Mouse (Mus musculus) midbrain, embryonic 15.5 days (tissue): Measurements from ENCODE around the gene Gm21962. TPM values are rescaled to one million over a fixed set of nuclear protein-coding genes. Genes with fewer than 3 reads are reported as not detected.
"Not testable (repeated sequence)": the region's sequence is repeated elsewhere in the genome, so short reads cannot be mapped to it uniquely, and the experiment has no call there.

Source experiments
- ATAC-seq: fragments of 200-750 bp; cut with Nextera tagmentation; replicated peaks from 2 replicates; pipeline ENCODE4 v1.8.0; 2017; ENCODE audit warnings: moderate TSS enrichment
- H3K27ac ChIP-seq: fragments of 300-500 bp; sonication (generic); 2 replicates; pipeline ENCODE4 v1.5.1; 2015; ENCODE audit warnings: mild to moderate bottlenecking, inconsistent platforms
- H3K27me3 ChIP-seq: fragments of 300-500 bp; sonication (generic); replicated peaks from 2 replicates; pipeline ENCODE4 v1.6.1; 2015; ENCODE audit warnings: inconsistent platforms
- H3K36me3 ChIP-seq: fragments of 300-500 bp; sonication (generic); replicated peaks from 2 replicates; pipeline ENCODE4 v1.6.1; 2015; ENCODE audit warnings: inconsistent platforms
- H3K4me1 ChIP-seq: fragments of 300-500 bp; sonication (generic); 2 replicates; pipeline ENCODE4 v1.6.1; 2015; ENCODE audit warnings: inconsistent platforms
- H3K4me2 ChIP-seq: fragments of 300-500 bp; sonication (generic); 2 replicates; pipeline ENCODE4 v1.6.1; 2015; ENCODE audit warnings: inconsistent platforms, mild to moderate bottlenecking, moderate library complexity
- H3K4me3 ChIP-seq: fragments of 300-500 bp; sonication (generic); 2 replicates; pipeline ENCODE4 v1.5.1; 2015; ENCODE audit warnings: mild to moderate bottlenecking, inconsistent platforms
- H3K9ac ChIP-seq: fragments of 300-500 bp; sonication (generic); 2 replicates; pipeline ENCODE4 v1.6.1; 2015; ENCODE audit warnings: mild to moderate bottlenecking, inconsistent platforms
- H3K9me3 ChIP-seq: fragments of 300-500 bp; sonication (generic); 2 replicates; pipeline ENCODE4 v1.6.1; 2016; ENCODE audit warnings: inconsistent platforms
- WGBS: fragments of 180-500 bp; shearing (Covaris S2); methylation state at CpG from one replicate; pipeline ENCODE4 v1.1.7; 2015; ENCODE audit warnings: mixed read lengths; 5-methylcytosine and 5-hydroxymethylcytosine counted together
- polyA plus RNA-seq: library from polyadenylated mRNA; unstranded; fragments of >200 nt; fragmentation: Nextera tagmentation; extraction: Ambion mirVana; gene quantifications from 2 replicates; pipeline ENCODE4 v1.2.1, GENCODE M21; 2015

Gene Gm21962
- not detected in 2 replicates for polyA plus RNA-seq

DNA sequence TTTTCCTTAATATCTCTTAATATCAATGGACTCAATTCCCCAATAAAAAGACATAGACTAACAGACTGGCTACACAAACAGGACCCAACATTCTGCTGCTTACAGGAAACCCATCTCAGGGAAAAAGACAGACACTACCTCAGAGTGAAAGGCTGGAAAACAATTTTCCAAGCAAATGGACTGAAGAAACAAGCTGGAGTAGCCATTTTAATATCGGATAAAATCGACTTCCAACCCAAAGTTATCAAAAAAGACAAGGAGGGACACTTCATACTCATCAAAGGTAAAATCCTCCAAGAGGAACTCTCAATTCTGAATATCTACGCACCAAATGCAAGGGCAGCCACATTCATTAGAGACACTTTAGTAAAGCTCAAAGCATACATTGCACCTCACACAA lies at the start of gene Gm21962:
Gene Gm21962, plus strand, starts transcription at position 301 of the 400 bp plus-strand sequence.
- not testable (repeated sequence) for H3K27ac ChIP-seq, ATAC-seq, H3K4me1 ChIP-seq, H3K4me2 ChIP-seq, H3K27me3 ChIP-seq, H3K4me3 ChIP-seq, H3K36me3 ChIP-seq, H3K9ac ChIP-seq, H3K9me3 ChIP-seq
- no CpG with 5 or more reads among the region's 3 CpGs for WGBS

DNA sequence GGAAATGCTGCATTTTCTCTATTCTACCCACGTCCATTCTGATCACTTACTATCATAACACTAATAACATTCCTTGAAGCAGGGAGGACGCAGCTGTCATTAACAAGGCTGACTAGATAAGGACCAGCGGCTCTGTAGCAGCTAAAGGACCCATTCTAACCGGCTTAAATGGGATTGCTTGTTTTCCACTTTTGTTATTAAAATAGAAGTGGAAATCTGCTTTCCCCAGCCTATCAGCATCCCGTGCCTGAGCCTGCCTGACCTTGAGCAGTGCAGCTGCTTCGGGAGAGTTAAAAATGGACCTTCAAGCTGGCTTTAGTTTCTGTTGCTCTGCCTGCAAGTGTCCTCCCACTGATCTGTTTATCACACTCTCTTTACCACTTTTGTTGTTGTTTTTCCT lies 49.2 kb upstream of the Gm21962 start:
- peaks cover 20% of the 10 kb centered on the region for H3K4me1 ChIP-seq
- H3K36me3 ChIP-seq: no peaks in the 10 kb centered on the region
- H3K9me3 ChIP-seq: no peaks in the 10 kb centered on the region; the same call in 1 of the 2 replicates
- no peak overlapping the region for H3K9ac ChIP-seq
- no peak overlapping the region for H3K4me3 ChIP-seq
- ATAC-seq: 0 out of 2 replicates have a peak, but pooled peaks have one; percentile 13
- peaks cover 16% of the 10 kb centered on the region for H3K27me3 ChIP-seq
- no peak overlapping the region for H3K27ac ChIP-seq
- WGBS: 12% methylated on average over 6 of the region's 6 CpGs
- H3K4me2 ChIP-seq: no peak overlapping the region

DNA sequence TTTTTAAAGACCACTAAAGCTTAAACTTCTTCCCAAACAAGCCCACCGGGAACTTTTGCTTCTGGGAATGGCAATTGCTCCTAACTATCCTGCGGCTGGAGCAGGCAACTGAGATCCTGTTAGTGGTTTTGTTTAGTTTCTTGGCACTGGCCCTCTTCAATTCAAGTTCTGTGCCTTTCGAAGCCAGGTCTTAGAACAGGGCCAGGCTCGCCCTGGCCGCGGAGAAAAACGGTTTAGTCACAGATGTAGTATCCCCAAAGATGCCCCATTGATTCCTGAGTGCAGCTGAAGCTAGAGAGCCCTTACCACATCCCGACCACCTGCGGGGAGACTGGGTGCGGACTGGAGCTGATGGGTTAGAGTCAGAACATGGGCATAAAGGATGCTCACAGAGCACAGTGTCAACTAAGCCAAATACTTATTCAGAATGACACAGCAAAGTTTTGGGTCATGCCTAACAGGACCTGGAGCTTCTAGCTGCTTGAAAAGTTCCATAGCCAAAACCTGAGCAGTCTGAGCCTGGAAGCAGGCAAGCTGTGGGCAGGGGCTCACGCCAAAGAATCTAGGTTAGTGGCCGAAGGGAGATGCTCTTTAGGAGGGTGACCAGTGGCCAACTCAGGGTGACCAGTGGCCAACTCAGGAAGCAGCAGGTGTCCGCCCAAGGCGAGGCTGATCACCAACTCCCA lies 48.3 kb upstream of the Gm21962 start:
- Histone ChIP-seq H3K4me3 (peak overlapping the region; percentile 46), H3K36me3 (no peaks in the 10 kb centered on the region), H3K27me3 (peaks cover 16% of the 10 kb centered on the region), H3K4me2 (peak overlapping the region; percentile 86), H3K27ac (peak overlapping the region; percentile 26; the same call in 1 of the 2 replicates), H3K9me3 (no peaks in the 10 kb centered on the region; the same call in 1 of the 2 replicates), H3K9ac (0 out of 2 replicates have a peak overlapping the region, but pooled peaks have one; percentile 36), H3K4me1 (peaks cover 20% of the 10 kb centered on the region)
- WGBS: 18% methylated on average over 14 of the region's 14 CpGs
- peak; percentile 32 for ATAC-seq

DNA sequence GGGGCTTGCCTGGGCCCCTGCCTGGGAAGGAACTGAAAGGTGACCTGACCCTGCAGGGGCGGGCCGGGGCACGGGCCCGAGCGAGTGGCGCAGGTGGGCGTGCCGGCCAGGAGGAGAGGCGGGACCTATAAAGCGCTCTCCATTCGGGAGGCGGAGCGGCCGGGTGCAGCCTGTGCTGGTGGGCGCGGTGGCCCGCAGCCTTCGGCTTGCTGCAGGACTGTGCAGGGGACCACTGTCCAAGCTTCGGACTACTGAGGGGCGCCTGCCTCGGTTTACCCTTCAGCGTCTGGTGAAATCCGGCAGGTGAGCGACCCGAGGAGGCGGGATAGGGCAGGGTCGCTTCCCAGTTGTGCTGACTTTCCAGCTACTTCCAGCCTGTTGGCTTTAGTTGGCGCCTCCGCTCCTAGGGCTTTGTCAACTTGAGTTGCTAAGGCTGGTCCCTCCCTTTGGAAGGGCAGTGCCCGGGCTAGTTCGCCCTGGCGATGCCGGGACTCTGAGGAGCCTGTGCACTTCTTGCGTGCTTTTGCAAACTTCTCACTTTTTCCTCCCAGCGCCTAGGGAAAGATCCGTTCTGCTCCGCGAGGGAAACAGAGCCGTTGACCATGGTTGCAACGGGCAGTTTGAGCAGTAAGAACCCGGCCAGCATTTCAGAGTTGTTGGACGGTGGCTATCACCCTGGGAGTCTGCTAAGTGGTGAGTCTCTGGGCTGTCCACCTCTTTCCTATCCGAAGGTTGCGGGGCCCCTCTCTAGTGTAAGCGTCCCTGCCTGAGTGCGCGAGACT lies 47.6 kb upstream of the Gm21962 start:
- peak overlapping the region; percentile 86 for H3K4me2 ChIP-seq
- no peaks in the 10 kb centered on the region for H3K36me3 ChIP-seq
- peaks cover 20% of the 10 kb centered on the region for H3K4me1 ChIP-seq
- no peaks in the 10 kb centered on the region; the same call in 1 of the 2 replicates for H3K9me3 ChIP-seq
- H3K27me3 ChIP-seq: peaks cover 16% of the 10 kb centered on the region
- ATAC-seq: peak; percentile 91
- H3K9ac ChIP-seq: peak overlapping the region; percentile 36; the same call in 1 of the 2 replicates
- peak overlapping the region; percentile 46 for H3K4me3 ChIP-seq
- WGBS: 1% methylated on average over 47 of the region's 47 CpGs
- peak overlapping the region; percentile 26; the same call in 1 of the 2 replicates for H3K27ac ChIP-seq

DNA sequence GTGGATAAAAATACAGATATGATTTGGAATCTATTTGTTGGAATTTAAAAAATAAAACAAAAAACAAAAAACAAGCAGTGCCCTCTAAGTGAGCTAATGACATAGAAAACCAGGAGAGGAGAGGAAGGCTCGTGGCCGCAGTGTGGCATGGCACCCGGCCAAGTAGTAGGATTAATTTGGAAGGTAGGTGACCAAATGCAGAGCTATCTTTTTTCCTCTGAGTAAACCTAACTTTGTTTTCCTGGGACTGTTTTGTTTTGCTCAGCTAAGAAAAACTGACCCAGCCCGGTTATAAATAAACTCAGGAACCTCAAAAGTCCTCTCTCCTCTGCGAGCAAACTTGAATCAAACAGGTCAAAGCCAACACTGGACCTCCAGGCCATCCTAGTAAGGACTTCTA lies 46.3 kb upstream of the Gm21962 start:
- 65% methylated on average over 5 of the region's 5 CpGs for WGBS
- H3K27me3 ChIP-seq: peaks cover 16% of the 10 kb centered on the region
- no peak overlapping the region for H3K4me2 ChIP-seq
- no peak for ATAC-seq
- H3K9me3 ChIP-seq: no peaks in the 10 kb centered on the region; the same call in 1 of the 2 replicates
- no peaks in the 10 kb centered on the region for H3K36me3 ChIP-seq
- no peak overlapping the region for H3K9ac ChIP-seq
- peaks cover 20% of the 10 kb centered on the region for H3K4me1 ChIP-seq
- no peak overlapping the region for H3K27ac ChIP-seq
- no peak overlapping the region for H3K4me3 ChIP-seq

DNA sequence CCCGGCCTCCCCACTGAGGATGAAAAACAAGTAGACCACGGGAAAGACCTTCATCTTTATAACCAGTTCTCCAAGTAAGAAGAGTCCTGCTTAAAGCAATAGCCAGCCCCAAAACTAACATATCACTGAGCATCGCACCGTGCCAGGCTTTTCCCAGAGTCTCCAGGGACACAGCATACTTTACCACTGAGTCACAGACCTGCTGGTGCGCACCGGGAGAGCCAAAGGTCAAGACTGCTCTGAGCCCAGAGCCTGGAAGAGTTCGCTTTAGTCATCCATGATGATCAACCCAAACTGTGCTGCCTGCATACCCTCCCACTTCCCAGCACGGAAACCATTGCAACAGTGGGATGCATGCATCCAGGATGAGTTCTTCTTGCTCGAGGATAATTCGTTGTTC lies 37.6 kb upstream of the Gm21962 start:
- Histone ChIP-seq H3K4me1 (no peaks in the 10 kb centered on the region), H3K36me3 (no peaks in the 10 kb centered on the region), H3K4me2 (no peak overlapping the region), H3K4me3 (no peak overlapping the region), H3K9me3 (no peaks in the 10 kb centered on the region), H3K9ac (no peak overlapping the region), H3K27me3 (no peaks in the 10 kb centered on the region), H3K27ac (no peak overlapping the region)
- WGBS: 89% methylated on average over 10 of the region's 10 CpGs
- ATAC-seq: no peak

DNA sequence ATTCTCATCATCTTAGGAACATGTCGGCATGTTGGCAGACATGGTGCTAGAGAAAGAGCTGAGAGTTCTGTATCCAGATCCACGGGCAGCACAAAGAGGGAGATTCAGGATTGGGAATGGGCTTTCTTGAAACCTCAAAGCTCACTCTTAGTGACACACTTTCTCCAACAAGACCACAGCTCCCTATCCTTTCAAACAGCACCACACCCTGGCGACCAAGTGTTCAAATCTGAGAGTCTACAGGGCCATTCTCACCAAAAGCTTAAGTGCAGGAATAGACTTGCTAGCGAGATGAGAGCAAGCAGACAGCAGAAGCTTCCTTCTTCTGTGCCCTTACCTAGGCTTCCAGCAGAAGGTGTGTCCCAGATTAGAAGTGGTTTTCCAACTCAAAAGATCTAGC lies 34.8 kb upstream of the Gm21962 start:
- WGBS: 92% methylated on average over 4 of the region's 4 CpGs
- no peak for ATAC-seq
- Histone ChIP-seq H3K36me3 (no peaks in the 10 kb centered on the region), H3K27me3 (no peaks in the 10 kb centered on the region), H3K9ac (no peak overlapping the region), H3K9me3 (no peaks in the 10 kb centered on the region), H3K27ac (no peak overlapping the region), H3K4me1 (no peaks in the 10 kb centered on the region), H3K4me2 (no peak overlapping the region), H3K4me3 (no peak overlapping the region)

DNA sequence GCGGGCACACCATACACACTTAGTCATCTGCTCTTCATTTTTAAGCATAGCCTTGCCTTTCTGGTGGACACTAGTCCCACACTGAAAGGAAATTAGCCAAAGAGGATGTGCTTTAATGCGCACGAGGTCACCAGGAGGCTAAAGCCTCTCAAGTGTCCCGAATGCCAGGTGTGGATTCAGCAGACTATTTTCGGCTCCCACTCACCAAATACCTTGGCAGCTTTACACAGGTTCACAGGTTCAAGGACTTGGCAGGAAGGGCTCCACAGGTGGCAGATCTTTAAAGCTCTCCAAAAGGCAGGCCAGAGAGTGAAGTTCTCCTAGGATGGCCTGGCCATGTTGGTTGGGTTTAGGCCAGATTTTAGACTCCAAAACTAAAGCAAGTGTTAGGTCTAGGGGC lies 30.1 kb upstream of the Gm21962 start:
- Histone ChIP-seq H3K4me3 (no peak overlapping the region), H3K27ac (no peak overlapping the region), H3K36me3 (no peaks in the 10 kb centered on the region), H3K9me3 (no peaks in the 10 kb centered on the region), H3K27me3 (no peaks in the 10 kb centered on the region), H3K9ac (no peak overlapping the region), H3K4me1 (no peaks in the 10 kb centered on the region; the same call in 1 of the 2 replicates), H3K4me2 (no peak overlapping the region)
- ATAC-seq: no peak
- 96% methylated on average over 5 of the region's 5 CpGs for WGBS

DNA sequence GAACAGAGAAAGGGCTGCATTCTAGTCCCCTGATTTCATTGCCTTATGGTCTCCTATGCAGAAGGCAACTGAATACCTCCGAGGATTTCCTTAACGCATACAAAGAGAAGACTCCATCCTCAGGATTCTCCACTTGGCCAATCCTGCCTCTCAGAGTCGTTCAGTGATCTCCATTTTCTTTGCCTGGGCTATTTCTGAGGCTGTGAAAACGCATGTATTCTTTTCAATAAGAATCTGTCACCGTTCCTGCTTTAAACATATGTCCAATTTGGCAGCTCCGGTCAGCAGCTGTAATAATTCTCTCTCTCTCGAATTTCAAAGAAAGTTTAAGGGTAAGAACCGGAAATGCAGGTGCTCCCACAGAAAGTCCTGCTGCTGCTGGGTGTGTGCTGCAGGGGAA lies 29.2 kb upstream of the Gm21962 start:
- no peak for ATAC-seq
- H3K27me3 ChIP-seq: no peaks in the 10 kb centered on the region
- H3K36me3 ChIP-seq: no peaks in the 10 kb centered on the region
- no peaks in the 10 kb centered on the region; the same call in 1 of the 2 replicates for H3K4me1 ChIP-seq
- H3K4me3 ChIP-seq: no peak overlapping the region
- H3K9me3 ChIP-seq: no peaks in the 10 kb centered on the region
- 34% methylated on average over 8 of the region's 8 CpGs for WGBS
- no peak overlapping the region for H3K4me2 ChIP-seq
- no peak overlapping the region for H3K9ac ChIP-seq
- H3K27ac ChIP-seq: no peak overlapping the region

DNA sequence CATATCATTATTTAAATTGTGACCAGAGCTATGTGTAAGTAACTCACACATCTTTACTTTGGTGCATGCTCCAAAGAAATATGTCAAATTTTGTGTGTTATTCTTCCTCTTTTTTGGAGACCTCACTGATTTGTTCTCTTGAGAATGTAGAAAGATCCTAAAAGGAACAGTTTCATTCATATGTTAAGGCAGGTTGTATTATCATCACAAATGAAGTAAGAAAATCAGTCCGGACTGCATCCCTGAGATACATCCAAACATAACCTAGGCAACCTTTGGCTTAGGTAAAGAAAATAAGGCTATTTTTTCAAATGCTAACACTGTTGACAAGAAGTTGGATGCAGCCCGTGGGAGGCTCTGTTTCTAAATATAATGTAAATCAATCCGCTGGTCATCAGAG lies 28.8 kb upstream of the Gm21962 start:
- Histone ChIP-seq H3K9ac (no peak overlapping the region), H3K4me3 (no peak overlapping the region), H3K4me1 (no peaks in the 10 kb centered on the region; the same call in 1 of the 2 replicates), H3K4me2 (no peak overlapping the region), H3K9me3 (no peaks in the 10 kb centered on the region), H3K27ac (no peak overlapping the region), H3K36me3 (no peaks in the 10 kb centered on the region), H3K27me3 (no peaks in the 10 kb centered on the region)
- ATAC-seq: no peak
- WGBS: 51% methylated on average over 3 of the region's 3 CpGs

DNA sequence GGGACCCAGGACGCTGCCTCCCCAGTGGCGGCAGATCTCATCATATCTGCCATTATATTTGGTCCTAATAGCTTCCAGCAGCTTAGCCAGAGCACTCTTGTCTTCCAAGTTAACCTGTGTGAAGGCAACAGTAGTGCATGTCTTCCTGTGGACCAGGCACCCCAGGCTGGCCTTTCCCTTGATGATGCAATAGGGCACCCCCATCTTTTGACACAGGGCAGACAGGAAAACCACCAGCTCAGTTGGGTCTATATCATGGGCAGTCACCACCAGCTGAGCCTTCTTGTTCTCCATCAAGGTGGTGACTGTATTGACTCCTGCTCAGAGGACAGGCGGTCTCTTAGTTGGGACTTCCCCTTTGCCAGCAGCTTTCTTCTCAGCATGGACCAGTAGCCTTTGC lies 27.2 kb upstream of the Gm21962 start:
- H3K27me3 ChIP-seq: no peaks in the 10 kb centered on the region
- no peak for ATAC-seq
- no peaks in the 10 kb centered on the region for H3K36me3 ChIP-seq
- no peak overlapping the region for H3K4me2 ChIP-seq
- no peaks in the 10 kb centered on the region; the same call in 1 of the 2 replicates for H3K4me1 ChIP-seq
- H3K9me3 ChIP-seq: no peaks in the 10 kb centered on the region
- WGBS: over 99% methylated on average over 3 of the region's 3 CpGs
- H3K4me3 ChIP-seq: no peak overlapping the region
- no peak overlapping the region for H3K9ac ChIP-seq
- H3K27ac ChIP-seq: no peak overlapping the region

DNA sequence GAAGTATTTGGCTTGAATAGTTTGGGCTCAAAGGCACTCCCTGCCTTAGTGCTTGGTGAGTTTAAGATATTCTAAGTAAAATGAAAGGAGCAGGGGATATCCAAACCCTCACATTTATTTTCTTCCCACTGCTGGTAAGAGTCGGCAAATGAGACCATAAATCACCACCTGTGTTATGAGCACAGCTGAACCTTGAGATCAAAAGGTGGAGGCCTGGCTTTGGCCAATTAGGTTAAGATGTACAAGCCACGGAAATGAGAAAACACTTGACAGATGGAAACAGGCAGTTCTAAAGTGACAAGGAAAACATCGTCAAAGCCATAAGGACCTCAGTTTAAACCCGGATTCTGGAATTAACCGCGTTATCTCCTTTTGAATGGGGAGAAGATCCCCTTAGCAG lies 26.4 kb upstream of the Gm21962 start:
- H3K27ac ChIP-seq: no peak overlapping the region
- no peak overlapping the region for H3K9ac ChIP-seq
- H3K27me3 ChIP-seq: no peaks in the 10 kb centered on the region
- no peak for ATAC-seq
- H3K4me3 ChIP-seq: no peak overlapping the region
- WGBS: 82% methylated on average over 6 of the region's 6 CpGs
- no peak overlapping the region for H3K4me2 ChIP-seq
- H3K9me3 ChIP-seq: no peaks in the 10 kb centered on the region
- H3K4me1 ChIP-seq: no peaks in the 10 kb centered on the region; the same call in 1 of the 2 replicates
- no peaks in the 10 kb centered on the region for H3K36me3 ChIP-seq
